Mouse (Mus musculus) gonadal fat pad, adult 2 months (tissue): Measurements from ENCODE around the gene Best1. TPM values are rescaled to one million over a fixed set of nuclear protein-coding genes. Genes with fewer than 3 reads are reported as not detected.

Source experiments
- DNase-seq: peaks from one replicate; pipeline ENCODE4 v3.0.0-alpha.2; 2012; ENCODE audit warnings: low read depth
- polyA plus RNA-seq: library from polyadenylated mRNA; depleted of rRNA; stranded (reverse); fragments of >200 nt; gene quantifications from 2 replicates; pipeline ENCODE4 v1.2.3, GENCODE M21; 2012

Gene Best1
- polyA plus RNA-seq, 1 experiment: 2.0 TPM

DNA sequence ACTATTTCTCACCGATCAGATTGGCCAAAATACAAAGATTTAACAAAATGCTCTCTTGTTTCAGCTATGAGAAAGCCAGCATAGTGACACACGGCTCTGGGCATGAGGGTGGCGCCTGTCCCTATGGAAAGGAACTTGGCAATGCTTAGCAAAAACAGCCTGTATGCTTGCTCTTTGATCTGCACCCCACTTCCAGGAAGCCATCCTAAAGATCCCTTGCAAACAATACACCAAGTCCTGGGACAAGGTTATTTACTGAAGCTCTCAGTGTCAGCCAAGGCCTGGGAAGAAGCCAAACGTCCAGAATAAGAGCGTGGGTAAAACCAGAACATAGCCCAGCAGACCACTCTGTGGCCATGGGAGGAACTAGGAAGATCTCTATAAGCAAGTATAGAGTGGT lies 40.7 kb downstream of the Best1 start:
- no peak for DNase-seq

DNA sequence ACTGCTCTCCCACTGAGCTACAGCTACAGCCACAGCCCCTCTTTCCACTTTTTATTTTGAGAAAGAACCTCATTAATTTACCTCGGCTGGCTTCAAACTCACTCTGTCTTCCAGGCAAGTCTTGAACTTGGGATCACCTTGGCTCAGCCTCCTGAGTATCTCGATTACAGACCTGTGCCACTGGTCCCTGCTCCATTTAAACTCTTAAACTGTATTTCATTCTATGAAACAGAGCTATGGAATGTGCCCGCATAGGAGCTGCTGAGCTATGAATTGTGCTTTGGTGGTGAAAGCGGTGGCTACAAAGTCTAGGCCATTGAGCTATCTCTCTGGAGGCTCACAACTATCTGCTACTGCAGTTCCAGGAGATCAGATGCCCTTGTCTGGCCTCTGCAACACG lies 43.5 kb downstream of the Best1 start:
- no peak for DNase-seq

GRCm38 (mm10) chr19:9956624-9957388 lies 44.6 kb downstream of the Best1 start:
- DNase-seq: no peak

DNA sequence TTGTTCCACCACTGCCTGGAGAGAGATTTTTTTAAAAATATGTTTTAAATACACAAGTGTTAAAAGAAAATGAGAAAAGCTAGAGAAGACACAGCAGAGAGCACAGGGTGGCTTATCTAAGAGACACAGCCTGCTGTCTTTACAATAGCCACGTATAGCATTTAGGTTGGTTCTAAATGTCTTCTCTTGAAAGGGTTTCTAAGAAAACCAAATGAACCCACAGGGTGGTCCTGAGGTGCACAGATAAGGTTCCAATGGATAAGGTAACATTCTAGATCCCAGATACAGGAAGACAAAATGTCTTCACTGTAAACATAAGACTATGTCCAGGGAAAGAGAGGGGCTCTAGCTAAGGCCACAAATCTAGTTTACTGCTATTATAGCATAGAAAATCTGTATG lies 46.0 kb downstream of the Best1 start:
- no peak for DNase-seq

DNA sequence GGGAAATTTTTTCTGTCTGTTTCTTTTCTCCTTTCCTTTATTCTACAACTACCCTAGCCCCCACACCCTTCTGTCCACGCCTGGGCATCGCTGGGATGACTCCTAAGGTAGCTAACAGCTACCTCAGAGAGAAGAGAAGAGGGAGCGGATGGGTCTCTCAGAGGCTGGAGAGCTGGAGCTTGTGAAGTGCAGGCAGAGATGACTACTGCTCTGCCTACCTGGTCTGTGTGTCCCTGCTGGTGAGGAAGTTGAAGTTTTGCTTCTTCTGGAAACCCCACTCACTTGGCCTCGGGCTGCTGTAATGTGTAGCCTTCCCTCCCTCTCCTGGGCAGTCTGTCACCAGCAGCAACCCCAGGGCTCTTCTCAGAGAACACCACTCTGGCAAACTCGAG lies 46.6 kb downstream of the Best1 start:
- DNase-seq: no peak

DNA sequence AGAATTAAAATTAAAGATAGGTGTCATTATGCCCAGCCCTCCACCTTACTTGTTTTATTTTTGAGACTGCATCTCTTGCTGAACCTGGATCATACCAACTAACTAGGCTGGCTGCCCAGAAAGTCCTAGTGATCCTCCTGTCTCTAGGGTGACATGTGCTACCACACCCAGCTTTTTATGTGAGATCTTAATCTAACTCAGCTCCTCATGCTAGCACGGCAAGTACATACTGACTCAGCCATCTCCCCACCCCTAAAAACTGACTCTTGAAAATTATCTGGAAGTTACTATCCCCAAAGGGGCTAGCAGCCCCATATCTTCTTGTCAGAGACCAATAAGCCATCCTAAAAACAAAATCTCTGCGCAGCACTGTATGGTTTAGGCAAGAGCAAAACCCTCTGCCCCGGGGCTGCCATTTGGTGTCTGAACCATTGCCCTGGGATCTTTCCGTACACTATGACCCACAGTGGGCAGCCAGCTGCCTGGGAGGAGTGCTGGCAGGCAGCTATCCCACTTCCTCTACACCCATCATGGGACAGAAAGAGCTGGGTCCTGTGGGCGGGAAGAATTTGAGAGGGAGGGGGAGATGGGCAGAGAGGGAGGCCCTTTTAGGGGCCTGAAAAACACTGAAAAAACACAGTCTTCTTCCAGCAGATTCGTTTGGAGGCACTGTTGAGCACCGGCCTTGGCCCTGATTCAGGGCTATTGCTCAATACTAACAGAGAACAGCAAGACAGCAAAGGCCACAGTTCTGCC lies 47.2 kb downstream of the Best1 start:
- no peak for DNase-seq

DNA sequence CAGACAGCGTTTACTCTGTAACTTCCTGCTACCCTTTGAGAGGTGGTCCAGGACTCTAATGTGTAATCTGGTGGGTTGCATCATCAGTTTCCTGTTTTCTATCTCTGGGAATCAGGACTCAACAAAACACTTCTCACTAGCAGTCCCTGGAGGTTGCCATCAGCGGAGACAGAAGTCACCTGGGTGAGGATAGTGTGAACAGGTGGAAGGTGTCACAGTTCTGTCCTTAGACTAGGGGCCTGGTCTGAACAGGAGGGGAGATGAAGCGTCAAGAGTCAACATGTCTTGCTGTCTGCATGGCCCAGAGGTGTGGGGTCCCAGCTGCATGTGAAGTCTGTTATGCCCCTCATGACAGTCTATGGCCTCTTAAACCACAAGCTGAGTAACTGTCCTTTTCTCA lies 48.5 kb downstream of the Best1 start:
- no peak for DNase-seq

DNA sequence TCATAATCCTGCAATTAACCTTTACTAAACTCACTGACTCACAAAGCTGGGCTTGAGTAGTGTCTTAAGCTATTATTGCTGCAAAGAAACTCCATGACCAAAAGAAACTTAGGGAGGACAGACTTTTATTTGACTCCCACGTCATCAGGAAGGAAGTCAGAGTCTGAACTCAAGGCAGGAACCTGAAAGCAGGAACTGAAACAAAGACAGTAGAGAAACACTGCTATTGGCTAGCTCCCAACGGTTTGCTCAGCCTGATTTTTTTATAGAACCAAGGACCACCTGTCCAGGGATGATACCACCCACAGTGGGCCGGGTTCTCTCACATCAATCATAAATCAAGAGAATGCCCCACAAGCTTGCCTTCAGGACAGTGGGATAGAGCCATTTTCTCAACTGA lies 49.0 kb downstream of the Best1 start:
- DNase-seq: no peak

GRCm38 (mm10) chr19:9946986-9947385 lies 54.4 kb downstream of the Best1 start:
- peak; percentile 98 for DNase-seq

DNA sequence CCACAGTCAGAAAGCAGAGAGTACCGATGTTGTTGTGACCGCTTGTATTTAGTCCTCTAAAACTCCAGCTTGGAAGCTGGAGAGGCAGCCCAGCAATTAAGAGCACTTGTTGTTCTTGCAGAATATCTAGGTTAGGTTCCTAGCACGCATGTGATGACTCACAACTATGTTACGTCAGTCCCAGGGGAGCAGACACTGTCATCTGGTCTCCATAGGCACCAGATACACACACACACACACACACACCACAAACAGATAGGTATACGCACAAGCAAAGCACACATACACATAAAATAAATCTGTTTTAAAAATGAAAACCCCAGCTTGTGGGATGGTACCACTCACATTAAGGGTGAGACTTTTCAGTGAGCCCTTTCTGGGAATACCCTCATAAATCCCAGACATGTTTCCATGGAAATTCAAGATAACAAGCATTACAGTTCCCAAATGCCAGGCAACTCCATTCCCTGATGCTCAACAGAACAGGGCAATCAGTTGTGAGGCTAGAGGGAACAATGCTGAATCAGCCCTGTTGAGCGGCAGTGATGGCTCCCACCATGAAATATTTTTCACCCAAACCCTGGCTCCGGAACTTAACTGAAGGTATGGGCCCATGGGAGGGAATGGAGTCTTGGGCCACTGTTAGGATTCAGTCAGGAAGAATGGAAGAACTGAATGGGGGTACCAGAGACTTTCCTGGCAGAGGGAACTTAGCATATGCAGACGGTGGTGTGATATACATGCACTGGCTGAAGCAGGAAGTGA lies 55.5 kb downstream of the Best1 start:
- DNase-seq: no peak

GRCm38 (mm10) chr19:9942539-9943533 lies 58.6 kb downstream of the Best1 start:
- DNase-seq: no peak

DNA sequence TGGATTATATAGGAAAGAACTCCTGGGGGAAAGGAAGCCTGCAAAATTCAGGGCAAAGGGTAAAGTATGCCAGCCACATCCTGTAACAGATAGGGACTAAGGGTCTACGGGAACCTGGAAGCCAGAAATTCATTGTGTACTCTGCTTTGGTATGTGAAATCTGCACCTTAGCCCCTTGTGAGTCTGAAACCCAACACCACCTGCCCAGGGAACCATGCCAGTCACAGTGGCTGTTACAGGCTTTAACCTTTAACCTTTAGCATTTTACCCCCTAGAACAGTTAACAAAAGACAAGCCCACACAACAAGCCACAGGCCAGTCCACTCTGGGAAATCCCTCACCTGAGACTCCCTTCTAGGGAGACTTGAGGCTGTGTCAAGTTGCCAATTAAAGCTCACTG lies 59.6 kb downstream of the Best1 start:
- DNase-seq: no peak

- no peak for DNase-seq
These were observed 60.5 kb downstream of the Best1 start for GRCm38 (mm10) chr19:9940903-9941302.

- no peak for DNase-seq
These were observed 61.6 kb downstream of the Best1 start for GRCm38 (mm10) chr19:9939841-9940240.

DNA sequence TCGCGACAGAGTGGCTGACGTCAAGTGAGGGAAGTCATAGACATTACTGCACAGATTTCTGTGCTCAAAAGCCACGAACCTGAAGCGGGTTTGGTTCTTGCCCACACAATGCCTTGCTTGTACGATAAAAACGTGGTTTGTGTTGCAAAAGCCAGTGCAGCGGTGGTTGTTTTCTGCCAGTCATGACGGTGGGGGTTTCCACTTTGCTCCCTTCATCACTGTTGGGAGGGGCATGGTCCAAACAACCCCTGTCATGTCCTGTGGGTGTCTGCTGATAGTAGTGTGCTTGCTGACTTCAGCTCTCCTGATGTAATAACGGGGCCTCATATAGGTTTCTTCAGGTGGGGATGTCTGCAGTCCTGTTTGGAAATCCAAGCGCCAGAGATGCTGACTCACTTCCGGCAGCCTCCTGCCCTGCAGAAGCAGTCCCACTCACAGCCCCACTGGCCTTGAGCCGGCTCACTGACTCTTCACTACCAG lies 62.6 kb downstream of the Best1 start:
- DNase-seq: no peak

GRCm38 (mm10) chr19:9938156-9938823 lies 63.1 kb downstream of the Best1 start:
- no peak for DNase-seq

DNA sequence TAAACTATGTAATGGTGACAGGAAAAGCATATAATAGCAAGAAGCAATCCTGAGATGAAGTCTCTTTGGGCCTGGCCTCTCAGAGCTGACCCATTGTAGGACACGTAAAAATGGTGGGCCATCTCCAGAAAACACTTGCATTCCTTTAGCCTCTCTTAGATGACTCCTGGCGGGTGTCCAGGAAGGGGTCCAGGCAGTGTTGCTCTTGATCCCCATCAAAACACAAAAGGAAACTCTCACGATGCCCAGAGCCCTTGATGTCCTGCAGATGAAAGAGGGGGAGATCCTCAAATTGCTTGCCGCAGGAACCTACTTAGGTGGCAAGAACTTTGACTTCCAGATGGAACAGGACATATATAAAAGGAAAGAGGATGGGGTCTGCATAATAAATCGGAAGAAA lies 64.0 kb downstream of the Best1 start:
- DNase-seq: no peak

- DNase-seq: no peak
These were observed 64.9 kb downstream of the Best1 start for GRCm38 (mm10) chr19:9936579-9936978.
